Mouse (Mus musculus) myocyte (in vitro differentiated cells): ENCODE measurements around the gene 1700025G04Rik. TPM values are rescaled to one million over a fixed set of nuclear protein-coding genes. Genes with fewer than 3 reads are reported as not detected.

Experiments
- H3K27me3 ChIP-seq: one replicate; pipeline ENCODE4 v1.6.1; 2011; ENCODE audit not compliant: control insufficient read depth, insufficient read depth, insufficient read length
- H3K36me3 ChIP-seq: one replicate; pipeline ENCODE4 v1.6.1; 2011; ENCODE audit not compliant: control insufficient read depth, insufficient read depth
- H3K4me2 ChIP-seq: one replicate; pipeline ENCODE4 v1.6.1; 2011; ENCODE audit warnings: low read depth, control low read depth
- H3K4me3 ChIP-seq: one replicate; pipeline ENCODE4 v1.5.1; 2011; ENCODE audit warnings: mild to moderate bottlenecking, control low read depth, moderate library complexity
- H3K79me2 ChIP-seq: one replicate; pipeline ENCODE4 v1.6.1; 2011; ENCODE audit not compliant: control insufficient read depth, insufficient read depth
- H3ac ChIP-seq: one replicate; pipeline ENCODE4 v1.6.1; 2011; ENCODE audit not compliant: control insufficient read depth, insufficient read length
- CEBPB ChIP-seq: IDR thresholded peaks from 2 replicates; pipeline ENCODE4 v1.6.1; 2011; ENCODE audit warnings: mild to moderate bottlenecking, moderate library complexity; ENCODE audit not compliant: poor library complexity, insufficient read depth, severe bottlenecking
- E2F4 ChIP-seq: IDR thresholded peaks from one replicate; pipeline ENCODE4 v1.6.1; 2011; ENCODE audit warnings: mild to moderate bottlenecking, control low read depth, moderate library complexity; ENCODE audit not compliant: insufficient read depth
- MAX ChIP-seq: IDR thresholded peaks from one replicate; pipeline ENCODE4 v1.6.1; 2011; ENCODE audit warnings: low read depth, mild to moderate bottlenecking, control low read depth
- MYOD1 ChIP-seq, 3 experiments: IDR thresholded peaks; one replicate each; pipeline ENCODE4 v1.6.1; 2011; ENCODE audit warnings: control low read depth in 2 of 3, low read depth in 2 of 3, mild to moderate bottlenecking in 2 of 3, moderate library complexity in 1 of 3; ENCODE audit not compliant: insufficient read length in 2 of 3, control insufficient read depth in 1 of 3
- MYOG ChIP-seq, 3 experiments: IDR thresholded peaks; one replicate each; pipeline ENCODE4 v1.6.1; 2011; ENCODE audit warnings: control low read depth in 2 of 3, low read depth in 2 of 3, mild to moderate bottlenecking in 2 of 3; ENCODE audit not compliant: insufficient read length in 2 of 3, control insufficient read depth in 1 of 3, insufficient read depth in 1 of 3
- POLR2A ChIP-seq: IDR thresholded peaks from one replicate; pipeline ENCODE4 v1.6.1; 2011; ENCODE audit warnings: low read depth, mild to moderate bottlenecking, control low read depth, moderate library complexity; ENCODE audit not compliant: insufficient read length
- POLR2AphosphoS2 ChIP-seq: IDR thresholded peaks from one replicate; pipeline ENCODE4 v1.6.1; 2011; ENCODE audit warnings: low read depth, control low read depth; ENCODE audit not compliant: insufficient read length
- REST ChIP-seq: IDR thresholded peaks from one replicate; pipeline ENCODE4 v1.6.1; 2011; ENCODE audit warnings: mild to moderate bottlenecking, control low read depth, moderate library complexity; ENCODE audit not compliant: insufficient read depth, insufficient read length
- SRF ChIP-seq: IDR thresholded peaks from one replicate; pipeline ENCODE4 v1.6.1; 2011; ENCODE audit warnings: low read depth; ENCODE audit not compliant: control insufficient read depth, insufficient read length
- TCF12 ChIP-seq: IDR thresholded peaks from one replicate; pipeline ENCODE4 v1.6.1; 2011; ENCODE audit warnings: mild to moderate bottlenecking, control low read depth; ENCODE audit not compliant: poor library complexity, insufficient read depth, severe bottlenecking
- TCF3 ChIP-seq: IDR thresholded peaks from one replicate; pipeline ENCODE4 v1.6.1; 2011; ENCODE audit warnings: low read depth, control low read depth; ENCODE audit not compliant: insufficient read length
- USF1 ChIP-seq: IDR thresholded peaks from one replicate; pipeline ENCODE4 v1.6.1; 2011; ENCODE audit warnings: low read depth, mild to moderate bottlenecking, control low read depth, moderate library complexity
- polyA plus RNA-seq: library from polyadenylated mRNA; unstranded; fragments of >200 nt; fragmentation: generic; extraction: Trizol; gene quantifications from one replicate; pipeline ENCODE4 v1.2.1, GENCODE M21; 2012; ENCODE audit warnings: missing spikeins

1700025G04Rik gene
- polyA plus RNA-seq, 1 experiment = 3.3 TPM

GRCm38 (mm10) chr1:151880731-151881130, 209.2 kb downstream of the 1700025G04Rik start:
- Histone ChIP-seq H3K36me3 (no peaks in the 10 kb centered on the region), H3K79me2 (no peaks in the 10 kb centered on the region), H3K4me3 (no peak overlapping the region), H3ac (no peak overlapping the region), H3K27me3 (no peaks in the 10 kb centered on the region), H3K4me2 (no peak overlapping the region)
- TF ChIP-seq CEBPB (no peak), MAX (no peak), MYOG (IDR thresholded peaks at IDR 0.05; ENCODE audit: control insufficient read depth in 1 of 3, insufficient read depth in 1 of 3, insufficient read length in 2 of 3, low read depth in 2 of 3) (no peak), POLR2AphosphoS2 (no peak), REST (no peak), POLR2A (no peak), MYOD1 (IDR thresholded peaks at IDR 0.05; ENCODE audit: control insufficient read depth in 1 of 3, insufficient read length in 2 of 3, low read depth in 2 of 3) (no peak), TCF12 (no peak), E2F4 (no peak), TCF3 (no peak)

- TF ChIP-seq MYOG (IDR thresholded peaks at IDR 0.05; ENCODE audit: control insufficient read depth in 1 of 3, insufficient read depth in 1 of 3, insufficient read length in 2 of 3, low read depth in 2 of 3) (no peak), MAX (no peak), SRF (no peak)
These were observed 210.0 kb downstream of the 1700025G04Rik start for GRCm38 (mm10) chr1:151879966-151880365.

GRCm38 (mm10) chr1:151879308-151879850, 210.5 kb downstream of the 1700025G04Rik start:
- H3ac ChIP-seq = no peak overlapping the region
- no peak for TF ChIP-seq MYOD1 (IDR thresholded peaks at IDR 0.05; ENCODE audit: control insufficient read depth in 1 of 3, insufficient read length in 2 of 3, low read depth in 2 of 3)
- H3K27me3 ChIP-seq = no peaks in the 10 kb centered on the region
- no peak overlapping the region for H3K4me3 ChIP-seq
- no peaks in the 10 kb centered on the region for H3K36me3 ChIP-seq
- H3K79me2 ChIP-seq = no peaks in the 10 kb centered on the region
- H3K4me2 ChIP-seq = no peak overlapping the region

More at GRCm38 (mm10) chr1:151879966-151880365, 210.0 kb downstream of the 1700025G04Rik start:
- Histone ChIP-seq H3K4me2 (no peak overlapping the region), H3K4me3 (no peak overlapping the region), H3K27me3 (no peaks in the 10 kb centered on the region), H3ac (no peak overlapping the region), H3K36me3 (no peaks in the 10 kb centered on the region), H3K79me2 (no peaks in the 10 kb centered on the region)

GRCm38 (mm10) chr1:151878411-151878810, 211.5 kb downstream of the 1700025G04Rik start:
- no peaks in the 10 kb centered on the region for H3K79me2 ChIP-seq
- no peak overlapping the region for H3K4me2 ChIP-seq
- H3K27me3 ChIP-seq = no peaks in the 10 kb centered on the region
- H3ac ChIP-seq = no peak overlapping the region
- TF ChIP-seq E2F4 = no peak
- no peak for TF ChIP-seq MYOG (IDR thresholded peaks at IDR 0.05; ENCODE audit: control insufficient read depth in 1 of 3, insufficient read depth in 1 of 3, insufficient read length in 2 of 3, low read depth in 2 of 3)
- no peak for TF ChIP-seq USF1
- TF ChIP-seq TCF3 = no peak
- TF ChIP-seq CEBPB = no peak
- no peak for TF ChIP-seq POLR2AphosphoS2
- no peak for TF ChIP-seq MAX
- TF ChIP-seq REST = no peak
- H3K36me3 ChIP-seq = no peaks in the 10 kb centered on the region
- no peak overlapping the region for H3K4me3 ChIP-seq

- no peaks in the 10 kb centered on the region for H3K79me2 ChIP-seq
- TF ChIP-seq POLR2A (no peak), MYOG (IDR thresholded peaks at IDR 0.05; ENCODE audit: control insufficient read depth in 1 of 3, insufficient read depth in 1 of 3, insufficient read length in 2 of 3, low read depth in 2 of 3) (no peak), SRF (no peak), TCF12 (no peak), E2F4 (no peak), USF1 (no peak), CEBPB (no peak), POLR2AphosphoS2 (no peak), TCF3 (no peak), MYOD1 (IDR thresholded peaks at IDR 0.05; ENCODE audit: control insufficient read depth in 1 of 3, insufficient read length in 2 of 3, low read depth in 2 of 3) (no peak), MAX (no peak), REST (no peak)
- H3K4me2 ChIP-seq = no peak overlapping the region
- no peaks in the 10 kb centered on the region for H3K36me3 ChIP-seq
- H3K27me3 ChIP-seq = no peaks in the 10 kb centered on the region
- no peak overlapping the region for H3K4me3 ChIP-seq
- no peak overlapping the region for H3ac ChIP-seq
These were observed 217.0 kb downstream of the 1700025G04Rik start for GRCm38 (mm10) chr1:151872971-151873370.
